Mouse (Mus musculus): Measurements from ENCODE around the gene Ryr1.

The Ryr1 gene

DNA sequence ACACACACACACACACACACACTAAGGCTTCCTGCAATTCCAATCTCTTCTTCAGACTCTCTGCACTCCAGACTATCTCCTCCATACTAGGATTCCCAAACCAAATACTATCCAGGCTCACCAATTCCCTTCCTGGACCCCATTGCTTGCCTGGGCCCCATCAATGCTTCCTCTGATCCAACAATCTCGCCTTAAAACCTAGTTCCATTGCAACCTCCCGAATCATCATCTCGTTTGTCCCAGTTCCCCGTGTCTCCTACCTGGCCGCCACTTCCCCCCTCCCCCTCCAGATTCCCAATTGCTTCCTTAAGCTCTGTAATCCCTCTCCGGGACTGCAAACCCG, 163.4 kb downstream of the Ryr1 start:
- DNase-seq (ENCODE audit: low spot score): no peak

DNA sequence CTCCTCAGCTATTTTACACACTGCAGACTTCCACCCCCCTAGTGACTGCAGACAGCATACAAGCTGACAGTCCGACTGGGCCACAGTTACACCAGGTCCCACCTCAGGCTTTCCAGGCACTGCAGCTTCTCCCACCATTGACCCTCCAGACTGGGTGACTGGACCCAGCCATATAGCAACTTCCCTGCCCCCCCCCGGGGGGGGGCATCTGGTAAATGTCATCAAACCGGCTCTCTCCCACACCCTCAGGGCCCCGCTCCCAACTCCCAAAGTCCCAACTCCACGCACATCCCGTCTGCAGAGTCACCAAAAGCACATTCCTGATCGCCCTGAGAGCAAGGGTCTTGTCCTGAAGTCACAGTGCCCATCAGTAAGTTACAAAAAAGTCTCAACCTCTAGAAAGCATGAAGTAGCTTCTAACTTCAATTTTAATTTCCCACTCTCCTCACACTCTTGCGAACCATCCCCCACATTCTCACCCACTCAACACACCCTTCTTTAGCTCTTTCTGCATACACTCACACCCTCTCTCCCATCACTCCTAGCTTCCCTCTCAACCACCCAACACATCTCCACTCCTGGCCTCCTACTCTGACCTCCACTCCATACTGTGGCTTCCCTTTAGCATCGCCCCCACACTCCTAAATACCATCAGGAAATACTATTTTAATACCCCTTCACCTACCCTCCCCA, 164.5 kb downstream of the Ryr1 start:
- no peak for DNase-seq (ENCODE audit: low spot score)

DNA sequence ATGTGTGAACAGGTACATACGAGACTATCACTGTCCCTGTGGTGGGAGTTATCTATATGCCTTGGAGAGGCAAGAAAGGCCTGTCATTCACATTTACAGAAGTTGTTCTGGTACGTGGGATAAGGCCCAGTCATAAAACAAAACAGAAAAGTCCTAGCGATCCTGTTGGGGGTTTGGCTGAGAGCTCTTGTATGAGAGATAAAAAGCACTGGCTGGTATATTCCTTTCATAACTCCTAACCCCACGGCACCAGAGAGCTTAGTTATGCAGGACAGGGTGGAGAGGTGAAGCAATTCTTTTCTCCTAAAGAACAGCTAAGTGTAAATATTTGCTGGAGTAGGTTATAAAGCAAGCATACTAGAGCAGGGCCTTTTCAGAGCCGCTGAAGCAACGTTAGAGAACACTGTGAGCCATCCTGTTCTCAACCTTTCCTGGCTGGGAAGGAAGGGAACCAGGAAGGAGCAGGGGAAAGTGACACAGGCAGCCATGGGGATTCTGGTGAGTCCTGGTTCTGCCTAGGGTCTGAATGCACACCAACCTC, 165.4 kb downstream of the Ryr1 start:
- DNase-seq (ENCODE audit: low spot score): no peak

DNA sequence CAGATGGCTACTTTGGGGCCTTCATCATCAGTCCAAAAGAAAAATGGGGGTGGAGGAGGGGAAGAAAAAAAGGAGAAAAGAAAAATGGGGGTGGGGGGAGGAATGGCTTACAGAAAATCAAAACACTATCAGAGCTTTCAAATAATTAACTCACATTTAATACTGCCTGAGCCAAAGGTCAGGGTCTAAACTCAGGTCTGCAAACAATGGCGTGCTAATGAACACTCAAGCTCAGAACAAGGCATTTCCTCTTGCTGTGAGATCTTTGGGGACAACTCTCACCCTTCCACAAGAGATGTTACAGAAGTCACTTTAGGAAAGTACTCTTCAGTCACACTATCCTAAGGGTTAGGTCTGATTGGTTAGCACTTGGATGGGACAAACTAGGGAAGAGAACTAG, 166.2 kb downstream of the Ryr1 start:
- DNase-seq (ENCODE audit: low spot score): no peak

DNA sequence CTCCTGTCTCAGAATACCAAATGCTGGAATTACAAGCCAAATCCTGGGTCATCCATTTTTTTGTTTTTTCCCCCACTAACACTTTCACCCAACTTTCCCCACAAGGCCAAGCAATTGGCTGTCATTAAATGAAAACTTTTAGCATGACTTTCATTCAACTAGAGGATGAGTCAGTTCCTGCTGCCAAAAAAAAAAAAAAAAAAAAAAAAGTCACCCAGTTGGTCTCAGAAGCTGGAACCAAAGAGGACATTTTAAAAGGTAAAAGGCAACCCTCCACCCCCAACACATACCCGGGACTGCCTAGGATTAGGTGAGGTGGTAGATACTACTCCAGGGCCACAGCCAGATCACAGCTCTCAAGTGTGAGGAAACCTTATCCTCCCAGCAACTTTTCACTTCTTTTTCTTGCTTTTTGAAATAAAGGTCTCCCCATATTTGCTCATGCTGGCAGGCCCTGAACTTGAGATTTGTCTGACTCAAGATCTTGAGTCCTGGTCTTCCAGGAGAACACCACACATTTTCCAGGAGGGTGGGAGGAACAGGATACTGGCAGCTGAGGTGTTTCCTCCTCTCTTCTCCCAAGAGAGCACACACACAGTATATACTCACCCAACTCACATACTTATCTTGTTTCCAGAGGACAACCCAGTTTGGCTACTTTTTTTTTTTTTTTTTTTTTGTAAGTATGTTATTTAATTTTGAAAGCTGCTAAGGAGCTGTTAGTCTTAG, 166.8 kb downstream of the Ryr1 start:
- no peak for DNase-seq (ENCODE audit: low spot score)

DNA sequence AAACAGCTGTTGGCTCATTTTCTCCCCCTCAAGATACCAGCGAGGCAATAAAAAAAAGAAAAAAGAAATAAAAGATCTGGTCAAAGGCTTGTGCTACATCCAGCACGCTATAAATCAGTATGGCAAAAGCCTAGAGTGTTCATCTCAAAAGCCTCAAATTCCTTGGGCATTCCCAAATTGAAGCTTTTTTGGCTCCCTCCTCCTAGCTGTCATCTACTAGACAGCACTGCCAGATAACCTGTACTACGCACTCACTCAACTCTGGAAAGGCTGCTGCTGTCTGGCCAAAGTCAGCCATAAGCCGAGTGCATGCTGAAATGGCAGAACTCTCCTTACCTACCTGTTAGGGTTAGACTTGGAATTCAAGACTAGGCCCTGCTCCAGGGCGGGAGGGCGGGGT, 167.7 kb downstream of the Ryr1 start:
- DNase-seq (ENCODE audit: low spot score): no peak

DNA sequence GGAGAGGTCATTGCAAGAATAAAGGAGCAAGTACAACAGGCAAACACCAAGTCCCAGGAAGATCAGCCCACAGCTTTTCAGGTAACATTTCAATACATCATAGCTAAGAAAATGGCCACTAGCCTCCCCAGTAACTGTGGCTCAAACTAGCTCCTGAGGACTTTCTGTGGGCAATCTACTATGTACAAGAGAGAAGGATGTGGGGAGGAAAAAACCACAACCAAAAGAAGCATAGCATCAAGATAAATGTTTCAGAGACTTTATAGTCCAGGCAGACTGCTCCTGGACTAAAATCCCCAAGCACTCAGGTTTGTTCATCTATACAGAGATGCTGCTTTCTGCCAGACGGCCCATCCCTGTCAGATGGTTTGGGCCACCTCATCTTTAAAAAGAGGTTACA, 168.7 kb downstream of the Ryr1 start:
- DNase-seq (ENCODE audit: low spot score): no peak

DNA sequence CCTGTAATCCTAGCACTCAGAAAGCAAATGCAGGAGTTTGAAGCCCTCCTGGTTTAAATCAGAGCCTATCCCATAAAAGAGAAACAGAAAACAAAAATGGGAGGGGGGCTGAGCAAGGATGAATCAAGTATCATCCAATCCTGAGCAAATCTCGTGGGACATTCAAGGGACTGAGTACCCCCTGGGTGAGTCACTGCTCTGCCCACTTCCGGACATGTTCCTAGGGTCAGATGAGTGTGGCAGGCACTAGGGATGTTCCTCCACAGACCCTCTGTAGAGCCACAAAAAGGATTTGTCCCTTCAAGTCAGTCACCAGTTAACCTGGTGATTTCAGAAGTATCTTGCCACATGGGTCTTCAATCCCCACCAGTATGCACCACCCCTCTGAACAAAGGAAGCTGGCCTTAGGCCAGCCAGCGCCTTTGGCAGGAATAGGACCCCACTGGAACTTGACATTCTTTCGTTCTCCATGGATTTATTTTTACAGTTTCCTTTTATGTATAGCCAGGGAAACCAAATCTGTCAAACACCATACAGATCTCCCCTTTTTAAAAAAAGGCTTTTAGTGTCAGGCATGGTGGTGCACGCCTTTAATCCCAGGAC, 169.6 kb downstream of the Ryr1 start:
- no peak for DNase-seq (ENCODE audit: low spot score)

DNA sequence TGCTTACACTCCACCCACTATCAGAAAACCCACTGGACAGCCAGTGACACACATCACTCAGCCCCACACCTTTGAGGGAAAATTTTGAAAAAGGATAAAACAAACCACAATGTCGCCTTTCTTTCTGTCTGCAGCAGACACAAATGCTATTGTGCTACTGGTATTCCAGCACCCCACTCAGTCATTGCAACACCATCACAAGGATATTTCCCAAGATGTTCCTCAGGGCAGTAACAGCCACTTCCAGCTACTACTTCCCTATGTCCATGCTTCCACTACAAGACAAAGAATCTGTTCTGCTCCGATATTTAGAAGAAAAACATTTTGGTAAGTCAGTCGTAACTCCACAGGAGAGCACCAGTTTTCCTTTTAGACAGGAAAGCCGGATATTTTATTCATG, 170.2 kb downstream of the Ryr1 start:
- no peak for DNase-seq (ENCODE audit: low spot score)

DNA sequence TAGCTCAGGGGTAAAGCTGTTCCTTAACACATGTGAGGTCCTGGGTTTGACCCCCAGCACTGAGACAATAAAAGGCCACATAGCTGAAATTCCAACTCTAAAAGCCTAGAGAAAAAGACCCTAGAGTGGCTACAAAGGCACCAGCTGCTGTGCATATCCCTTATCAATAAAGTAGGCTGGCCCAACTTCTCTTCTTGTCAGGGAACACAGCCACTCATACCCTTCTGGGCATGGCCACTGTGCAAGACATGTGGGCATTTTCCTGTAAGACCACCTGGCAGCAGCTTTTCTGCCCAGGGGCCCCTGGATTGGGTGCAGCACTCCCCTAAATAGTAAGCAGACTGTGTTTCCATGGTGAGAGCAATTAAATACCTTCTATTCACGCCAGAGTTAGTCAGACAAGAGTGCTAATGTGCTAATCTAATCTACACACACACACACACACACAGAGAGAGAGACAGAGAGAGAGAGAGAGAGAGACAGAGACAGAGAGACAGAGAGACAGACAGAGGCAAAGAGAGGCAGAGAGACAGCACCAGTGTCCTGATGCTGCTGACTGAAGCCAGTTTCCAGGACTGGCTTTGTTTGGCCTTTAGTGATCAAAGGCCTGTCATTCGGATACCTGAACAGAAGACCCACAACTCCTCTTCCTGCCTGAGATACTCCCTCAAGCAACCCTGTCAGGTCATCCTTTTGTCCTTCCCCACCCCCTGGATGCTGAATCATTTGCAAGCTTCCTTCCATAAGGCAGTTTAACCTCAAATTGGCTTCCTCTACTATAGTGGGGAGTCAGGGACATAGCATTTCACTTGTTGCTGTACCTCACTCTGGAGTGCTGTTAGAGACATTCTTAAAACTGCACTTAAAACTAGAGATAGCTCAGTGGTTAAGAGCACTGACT, 171.3 kb downstream of the Ryr1 start:
- DNase-seq (ENCODE audit: low spot score): peak; percentile 83

All from embryo, embryonic 10.5 days (tissue).